Mouse (Mus musculus) frontal cortex, adult 2 months (tissue): ENCODE results near the gene Vmn1r204. TPM values are rescaled to one million over a fixed set of nuclear protein-coding genes. Genes with fewer than 3 reads are reported as not detected.
"Not testable (repeated sequence)": the region's sequence is repeated elsewhere in the genome, so short reads cannot be mapped to it uniquely, and the experiment has no call there.

Source experiments
- DNase-seq, 2 experiments: peaks; one replicate each; pipeline ENCODE4 v3.0.0; 2022; ENCODE audit warnings: low spot score in 1 of 2; ENCODE audit errors: extremely low spot score in 1 of 2
- polyA plus RNA-seq: library from polyadenylated mRNA; depleted of rRNA; stranded (reverse); fragments of >200 nt; gene quantifications from 2 replicates; pipeline ENCODE4 v1.2.3, GENCODE M21; 2012; rRNA removed

Gene Vmn1r204
- polyA plus RNA-seq, result not detected in 2 replicates

DNA sequence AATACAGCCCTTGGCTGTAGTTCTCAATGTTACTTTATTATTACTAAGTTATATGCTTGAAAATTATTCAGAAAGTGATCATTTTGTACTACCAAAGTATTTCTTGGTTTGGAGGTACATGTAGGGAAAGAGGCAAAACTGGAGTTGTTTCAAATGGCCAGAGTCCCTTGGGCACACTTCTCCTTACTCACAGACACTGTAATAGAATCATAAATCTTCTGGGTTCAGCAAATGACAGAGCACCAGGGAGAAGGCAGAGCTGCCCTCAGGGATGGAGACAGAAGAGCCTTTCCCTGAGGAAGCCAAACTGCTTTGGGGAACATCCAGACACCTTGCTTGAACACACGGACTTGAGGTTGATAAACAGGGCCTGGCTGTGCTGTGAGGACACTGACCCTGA, at the start of gene Vmn1r204:
TSS of gene Vmn1r204 (plus strand) at position 301 of the 400 bp plus-strand sequence.
- DNase-seq, result not testable (repeated sequence)

- no peak for DNase-seq
Measured at GRCm38 (mm10) chr13:22505281-22505680, 47.7 kb upstream of the Vmn1r204 start, which contains the start of gene Vmn1r202. TSS of gene Vmn1r202 (minus strand) at chr13:22505381.

- DNase-seq, result no peak
Measured at GRCm38 (mm10) chr13:22517814-22518213, 35.2 kb upstream of the Vmn1r204 start, which contains the start of gene Vmn1r203. TSS of gene Vmn1r203 (plus strand) at chr13:22518114.

- not testable (repeated sequence) for DNase-seq
Measured at GRCm38 (mm10) chr13:22574911-22575310, 21.9 kb downstream of the Vmn1r204 start.

DNA sequence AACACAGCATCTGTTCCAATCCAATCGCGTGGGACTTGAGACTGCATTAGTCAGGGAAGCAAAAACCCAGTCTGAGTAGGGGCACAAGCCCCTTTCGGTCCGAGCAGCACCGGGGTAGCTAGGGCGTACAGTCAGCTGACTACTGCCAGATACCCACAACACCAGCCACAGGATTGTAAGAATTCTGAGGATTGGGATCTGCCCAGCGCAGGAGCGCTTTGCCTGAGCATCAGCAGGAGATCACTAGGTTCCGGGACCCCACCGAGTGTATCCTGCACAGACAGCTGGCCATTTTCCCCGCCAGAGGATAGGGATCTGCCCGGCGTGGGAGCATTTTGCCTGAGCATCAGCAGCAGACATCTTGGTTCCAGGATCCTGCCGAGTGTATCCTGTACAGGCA, 30.3 kb downstream of the Vmn1r204 start:
- DNase-seq, result not testable (repeated sequence)

DNA sequence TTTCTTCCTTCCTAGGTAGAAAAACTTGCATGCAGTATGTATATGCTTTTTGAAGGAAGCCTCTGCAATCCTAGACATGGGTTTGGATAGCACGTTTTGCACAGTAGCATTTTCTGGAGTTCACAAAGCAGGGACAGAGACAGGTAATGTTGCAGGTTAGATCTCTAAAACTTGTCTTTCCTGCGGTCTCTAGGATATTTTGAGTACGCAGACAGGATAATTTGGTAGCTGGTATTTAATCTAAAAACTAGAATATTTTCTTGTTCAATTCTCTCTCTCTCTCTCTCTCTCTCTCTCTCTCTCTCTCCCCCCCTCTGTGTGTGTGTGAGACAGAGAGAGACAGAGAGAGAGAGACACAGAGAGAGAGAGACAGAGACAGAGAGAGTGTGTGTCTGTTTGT, 39.9 kb downstream of the Vmn1r204 start, which contains the start of gene Vmn1r205:
TSS of gene Vmn1r205 (minus strand) at position 101 of the 400 bp plus-strand sequence.
- no peak for DNase-seq

Other genes with a start within 250 kb of the Vmn1r204 start
- not detected in 2 replicates for gene Vmn1r197, start 228.6 kb upstream of the Vmn1r204 start, polyA plus RNA-seq
- gene Vmn1r198, start 202.8 kb upstream of the Vmn1r204 start, polyA plus RNA-seq, result not detected in 2 replicates
- not detected in 2 replicates for gene Vmn1r199, start 173.4 kb upstream of the Vmn1r204 start, polyA plus RNA-seq
- 0.08 and 0.11 TPM in 2 replicates for gene Vmn1r200, start 162.8 kb upstream of the Vmn1r204 start, polyA plus RNA-seq
- not detected in 2 replicates for gene Vmn1r201, start 81.3 kb upstream of the Vmn1r204 start, polyA plus RNA-seq
- gene Vmn1r202, start 47.8 kb upstream of the Vmn1r204 start, polyA plus RNA-seq, result not detected in 2 replicates
- not detected in 2 replicates for gene Vmn1r203, start 35.1 kb upstream of the Vmn1r204 start, polyA plus RNA-seq
- not detected in 2 replicates for gene Vmn1r205, start 39.8 kb downstream of the Vmn1r204 start, polyA plus RNA-seq
- 3.1 and 4.1 TPM in 2 replicates for gene Vmn1r206, start 71.1 kb downstream of the Vmn1r204 start, polyA plus RNA-seq
- 0.22 and 0.25 TPM in 2 replicates for gene Vmn1r207-ps, start 176.4 kb downstream of the Vmn1r204 start, polyA plus RNA-seq
- gene Vmn1r208, start 224.2 kb downstream of the Vmn1r204 start, polyA plus RNA-seq, result 0.24 and 0.42 TPM in 2 replicates